Mouse (Mus musculus) ZHBTc4 (cell line): ENCODE data around the gene S100a5.

ENCODE experiments used
- DNase-seq: peaks from one replicate; pipeline ENCODE4 v3.0.0-alpha.2; 2011; ENCODE audit warnings: low read depth, low spot score

S100a5 gene

GRCm38 (mm10) chr3:90625496-90625895 lies 17.2 kb downstream of the S100a5 start:
- DNase-seq = no peak

DNA sequence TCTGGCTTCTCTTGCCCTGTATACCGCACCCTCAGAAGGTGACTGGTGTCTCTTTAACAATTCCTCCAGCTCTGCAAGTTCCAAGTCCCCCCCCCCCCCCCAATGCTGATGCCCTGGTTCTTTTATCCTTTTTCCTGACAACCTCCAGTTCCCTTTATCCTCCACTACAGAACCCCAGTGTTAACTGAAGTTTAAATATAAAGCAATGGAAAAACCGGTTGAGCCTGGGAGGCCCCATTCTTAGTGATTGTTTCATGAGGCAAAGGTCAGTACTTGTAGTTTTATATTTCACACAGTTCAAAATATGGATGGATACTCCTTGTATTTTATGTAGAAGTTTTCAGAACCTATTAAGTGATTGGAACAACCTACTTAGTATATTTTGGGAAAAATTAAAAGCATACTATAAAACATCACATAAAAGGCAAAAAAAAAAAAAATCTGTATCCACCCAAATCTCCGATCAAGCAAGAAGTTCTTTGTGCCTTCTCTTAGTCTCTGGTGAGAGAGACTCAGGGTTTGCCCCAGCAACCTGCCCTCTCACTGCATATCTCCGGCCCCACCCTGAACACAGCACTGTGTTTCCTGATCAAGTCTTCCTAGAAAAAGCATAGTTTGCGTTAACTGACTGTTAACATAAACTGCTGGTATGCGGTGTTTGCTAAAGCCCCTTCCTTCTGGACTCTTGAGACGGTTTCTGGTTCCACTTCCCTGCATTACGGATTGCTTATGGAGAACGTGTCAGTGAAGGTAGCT lies 18.1 kb downstream of the S100a5 start:
- DNase-seq = no peak

- no peak for DNase-seq
Measured at GRCm38 (mm10) chr3:90627366-90627765, 19.0 kb downstream of the S100a5 start.

DNA sequence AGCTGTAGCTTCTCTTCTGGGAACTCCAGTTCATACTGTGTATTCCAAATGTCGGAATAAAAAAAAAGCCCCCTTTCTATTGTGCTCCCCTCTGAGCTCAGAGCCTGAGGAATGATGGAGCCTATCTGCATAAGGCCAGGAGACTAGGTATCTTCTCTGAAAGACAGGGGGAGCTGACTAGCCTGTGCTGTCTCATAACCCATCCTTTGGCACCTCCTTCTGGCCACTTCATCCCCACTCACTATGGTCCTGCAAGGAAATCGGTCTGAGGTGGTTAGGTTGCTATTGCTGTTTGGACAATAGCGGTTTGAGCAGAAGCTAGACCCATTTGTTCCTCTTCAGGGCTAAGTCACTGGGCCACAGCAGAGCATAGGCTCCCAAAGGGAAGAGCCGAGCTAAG lies 19.5 kb downstream of the S100a5 start:
- no peak for DNase-seq

- no peak for DNase-seq
Measured at GRCm38 (mm10) chr3:90629298-90629697, 21.0 kb downstream of the S100a5 start.

GRCm38 (mm10) chr3:90631984-90632383 lies 23.7 kb downstream of the S100a5 start:
- no peak for DNase-seq

DNA sequence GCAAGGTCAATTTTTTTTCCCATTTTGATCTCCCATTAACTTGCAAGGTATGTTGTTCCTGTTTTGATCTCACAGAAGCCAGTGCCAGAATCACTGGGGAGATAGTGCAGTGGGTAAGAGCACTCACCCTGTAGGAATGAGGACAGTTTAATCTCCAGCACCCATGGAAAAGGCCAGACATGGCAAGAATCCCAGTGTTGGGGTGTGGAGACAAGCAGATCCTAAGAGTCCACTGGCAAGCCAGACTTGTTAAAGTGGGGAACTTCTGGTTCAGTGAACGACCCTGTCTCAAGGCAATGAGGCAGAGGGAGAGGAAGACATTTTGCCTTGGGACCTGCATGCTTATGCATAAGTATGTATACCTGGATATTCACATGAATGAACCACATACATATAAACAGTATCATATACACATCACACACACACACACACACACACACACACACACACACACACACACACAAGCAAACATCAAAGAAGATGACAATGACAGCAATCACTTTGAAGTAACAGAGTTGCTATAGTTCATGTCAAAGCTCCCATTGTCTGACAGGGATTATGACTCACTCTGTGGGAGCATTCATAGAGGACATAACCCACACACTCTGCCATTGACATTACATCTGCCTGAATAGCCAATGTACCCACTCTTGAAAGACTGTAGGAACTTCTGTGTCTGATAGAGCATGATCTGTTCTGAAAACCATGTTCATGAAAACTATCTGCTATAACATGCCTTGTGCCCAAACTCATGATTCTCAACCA lies 30.4 kb downstream of the S100a5 start:
- no peak for DNase-seq

GRCm38 (mm10) chr3:90639511-90640154 lies 31.3 kb downstream of the S100a5 start:
- peak; percentile 74 for DNase-seq

GRCm38 (mm10) chr3:90640981-90641380 lies 32.7 kb downstream of the S100a5 start:
- no peak for DNase-seq

DNA sequence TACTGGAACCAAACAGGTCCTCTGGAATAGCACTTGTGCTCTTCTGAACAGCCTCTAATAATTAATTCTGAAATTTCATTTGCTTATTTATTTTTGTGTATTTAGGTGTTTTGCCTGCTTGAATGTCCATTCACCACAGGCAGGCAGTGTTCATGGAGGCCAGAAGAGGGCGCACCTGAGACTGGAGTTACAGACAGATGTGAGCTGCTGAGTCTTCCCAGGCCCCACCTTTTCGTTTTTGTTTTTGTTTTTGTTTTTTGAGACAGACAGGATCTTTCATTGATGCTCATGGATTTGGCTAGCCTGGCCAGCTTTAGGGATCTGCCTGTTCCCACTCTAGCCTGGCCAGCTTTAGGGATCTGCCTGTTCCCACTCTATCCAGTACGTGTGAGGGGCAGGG lies 35.9 kb downstream of the S100a5 start:
- peak; percentile 46 for DNase-seq

DNA sequence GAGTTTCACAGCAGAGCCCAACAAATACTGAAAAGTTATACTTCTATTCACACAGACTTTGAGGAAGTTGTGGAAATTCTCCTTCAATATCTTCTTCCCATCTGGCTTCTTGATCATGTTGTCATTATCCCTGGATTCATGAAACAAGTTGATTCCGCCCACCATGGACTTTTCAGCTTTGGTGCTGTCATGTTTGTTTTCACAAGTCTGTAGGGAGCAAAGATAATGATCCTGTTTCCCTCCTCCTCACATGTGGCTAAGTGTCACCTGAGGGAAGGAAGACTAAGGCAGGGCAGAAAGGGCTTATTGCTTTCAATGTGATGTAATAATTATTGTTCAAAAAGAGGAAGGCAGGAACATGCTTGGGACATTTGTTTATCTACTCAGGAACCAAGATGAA lies 39.0 kb downstream of the S100a5 start:
- no peak for DNase-seq

- no peak for DNase-seq
Measured at GRCm38 (mm10) chr3:90648981-90649380, 40.7 kb downstream of the S100a5 start.

DNA sequence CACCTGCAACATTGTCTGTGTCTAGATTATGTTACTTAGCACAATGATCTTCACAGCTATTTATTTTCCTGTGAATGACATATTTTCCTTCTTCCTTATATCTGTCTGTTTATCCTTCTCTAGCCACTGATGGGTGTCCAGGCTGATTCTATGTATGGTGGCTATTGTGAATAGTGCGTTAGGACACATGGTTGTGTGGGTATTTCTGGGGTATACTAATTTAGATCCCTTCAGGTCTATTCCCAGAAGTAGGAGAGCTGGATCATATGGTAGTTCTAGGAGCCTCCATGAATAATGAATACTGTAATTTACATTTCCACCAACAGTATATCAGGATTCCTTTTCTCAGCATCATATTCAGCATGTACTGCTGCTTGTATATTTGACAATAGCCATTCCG lies 41.5 kb downstream of the S100a5 start:
- no peak for DNase-seq

DNA sequence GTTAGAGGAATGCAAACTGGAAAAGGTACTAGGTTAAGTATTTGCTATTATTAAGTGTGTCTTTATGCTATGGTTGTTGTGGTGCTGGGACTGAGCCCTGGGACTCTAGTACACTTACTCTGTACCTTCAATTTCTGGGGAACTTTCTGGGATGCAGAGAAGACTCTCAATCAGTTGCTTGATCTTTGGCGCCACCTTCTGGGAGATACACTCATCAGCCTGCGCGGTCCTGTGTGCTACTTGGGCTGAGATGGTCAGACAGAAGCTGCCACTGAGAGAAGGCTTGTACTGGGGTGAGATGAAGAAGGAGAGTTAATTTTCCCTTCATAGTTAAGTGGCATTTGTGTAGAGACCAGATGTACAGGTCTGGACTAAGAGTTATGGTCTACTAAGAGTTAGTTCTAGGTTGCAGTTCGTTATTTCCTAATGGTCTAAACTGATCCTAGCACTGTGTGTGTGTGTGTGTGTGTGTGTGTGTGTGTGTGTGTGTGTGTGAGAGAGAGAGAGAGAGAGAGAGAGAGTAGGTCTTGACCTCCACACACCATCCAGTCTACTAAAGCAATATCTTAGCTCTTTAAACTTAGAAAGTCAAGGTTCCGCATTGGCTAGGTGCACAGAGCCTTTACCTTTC lies 44.7 kb downstream of the S100a5 start:
- peak; percentile 77 for DNase-seq

- no peak for DNase-seq
Measured at GRCm38 (mm10) chr3:90653717-90654116, 45.4 kb downstream of the S100a5 start, which contains the start of gene S100a7a. TSS of gene S100a7a (plus strand) at chr3:90654017.

- DNase-seq = peak; percentile 48
Measured at GRCm38 (mm10) chr3:90657405-90657804, 49.1 kb downstream of the S100a5 start.

DNA sequence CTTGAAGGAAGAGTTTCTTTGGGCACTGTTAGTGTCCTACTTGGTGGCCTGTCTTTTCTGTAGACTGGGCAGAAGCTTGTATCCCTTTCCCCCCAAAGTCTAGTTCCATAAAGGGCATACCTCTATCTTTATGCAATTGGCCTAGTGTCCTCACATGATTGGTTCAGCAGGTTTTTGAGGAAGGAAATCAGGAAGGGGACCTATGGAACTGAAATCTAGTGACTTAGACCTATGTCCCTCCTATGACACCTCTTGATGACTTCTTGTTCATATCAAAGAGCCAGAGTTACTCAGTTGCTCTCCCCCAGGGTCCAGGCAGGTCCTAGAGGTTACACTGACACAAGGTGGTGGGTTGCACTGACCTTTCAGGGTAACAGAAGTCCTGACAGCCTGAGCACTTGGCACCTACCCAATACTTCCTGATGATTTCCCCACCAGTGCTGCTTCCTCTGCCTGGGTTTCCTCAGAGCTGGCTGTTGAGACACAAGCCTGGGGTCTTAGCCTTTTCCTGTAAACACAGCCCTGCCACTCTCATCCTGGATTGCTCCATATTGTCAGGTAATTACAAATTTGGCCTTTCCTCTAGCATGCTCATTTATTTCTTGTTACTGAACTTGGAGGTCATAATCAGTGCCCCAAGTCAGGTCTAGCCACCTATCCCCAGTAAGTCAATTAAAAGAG lies 51.2 kb downstream of the S100a5 start:
- no peak for DNase-seq
